Mouse (Mus musculus) kidney, embryonic 15.5 days (tissue): ENCODE results near the gene Pgf. TPM values are rescaled to one million over a fixed set of nuclear protein-coding genes. Genes with fewer than 3 reads are reported as not detected.

ENCODE experiments used
- polyA plus RNA-seq: library from polyadenylated mRNA; unstranded; fragments of >200 nt; fragmentation: Nextera tagmentation; extraction: Ambion mirVana; gene quantifications from 2 replicates; pipeline ENCODE4 v1.2.1, GENCODE M21; 2015

Pgf gene
- polyA plus RNA-seq, 1 experiment from 2014 or later, result 18.8 TPM

Other genes with a start within 250 kb of the Pgf start
- gene Fcf1, start 206.9 kb downstream of the Pgf start, polyA plus RNA-seq, result 137 and 162 TPM in 2 replicates
- gene Arel1, start 206.9 kb downstream of the Pgf start, polyA plus RNA-seq, result 11.7 and 13.7 TPM in 2 replicates
- gene Ylpm1, start 181.5 kb downstream of the Pgf start, polyA plus RNA-seq, result 29.8 and 29.9 TPM in 2 replicates
- 3.4 and 4.2 TPM in 2 replicates for gene Prox2, start 67.0 kb downstream of the Pgf start, polyA plus RNA-seq
- 120 and 123 TPM in 2 replicates for gene Dlst, start 67.0 kb downstream of the Pgf start, polyA plus RNA-seq
- gene Rps6kl1, start 26.5 kb downstream of the Pgf start, polyA plus RNA-seq, result 1.0 and 1.4 TPM in 2 replicates
- gene Eif2b2, start 41.7 kb upstream of the Pgf start, polyA plus RNA-seq, result 98.7 and 105 TPM in 2 replicates
- 8.7 and 9.6 TPM in 2 replicates for gene Mlh3, start 92.8 kb upstream of the Pgf start, polyA plus RNA-seq
- gene Acyp1, start 110.6 kb upstream of the Pgf start, polyA plus RNA-seq, result 59.5 and 65.4 TPM in 2 replicates
- gene Zc2hc1c, start 110.8 kb upstream of the Pgf start, polyA plus RNA-seq, result 2.8 and 3.4 TPM in 2 replicates
- 22.3 and 23.0 TPM in 2 replicates for gene Nek9, start 161.6 kb upstream of the Pgf start, polyA plus RNA-seq
- 323 and 334 TPM in 2 replicates for gene Tmed10, start 197.1 kb upstream of the Pgf start, polyA plus RNA-seq